ENCODE assay signal across 11 mouse cellular contexts in genomic region chr17:27804803-27805770, GRCm38 (mm10). TPM values are rescaled to one million over a fixed set of nuclear protein-coding genes. Genes with fewer than 3 reads are reported as not detected.
DNase-seq lines count a peak whose midpoint lies in the region.
"Had no signal": no experiment of that assay in that cellular context is flagged by ENCODE, and none has a peak within 500 bp of the region (broad histone marks: within the 10 kb centered on the region; RNA-seq: fewer than 3 reads in every experiment).

No protein-coding gene starts in this region.

- DNase-seq in adrenal gland, adult (ENCODE audit: inconsistent age in 2 of 2, low spot score in 1 of 2) = peak; percentile 70 to 88
- no peak for DNase-seq in adrenal gland, adult 18-20 months (ENCODE audit: low spot score in 2 of 2)
- peak; percentile 37 for DNase-seq in kidney, adult 18-20 months
- DNase-seq in kidney, postnatal 14 days = no peak
- DNase-seq in urinary bladder, postnatal 14 days (ENCODE audit: low spot score) = peak; percentile 38
- DNase-seq in urinary bladder, postnatal 36 days (ENCODE audit: low spot score in 2 of 2) = no peak
- peak; percentile 74 for DNase-seq in testis, postnatal 14 days (ENCODE audit: low spot score)
- no peak for DNase-seq in yolk sac, embryonic 10.5 days (ENCODE audit: low spot score)
- DNase-seq: layer of hippocampus, adult 9-11 months; lung, adult 18-20 months; right cerebral cortex, adult 18-20 months had no signal

RNA-seq across cellular contexts. Expression of gene D17Wsu92e, which starts 15.4 kb away (rescaled TPM):
- total RNA-seq in adrenal gland, adult 18-20 months (2021) = 100 to 1,000 TPM; 158 to 188 TPM

RNA-seq across cellular contexts. Expression of gene Snrpc, which starts 32.9 kb away (rescaled TPM):
- 10 to 100 TPM; 66.1 to 66.6 TPM for total RNA-seq in adrenal gland, adult 18-20 months (2021)

RNA-seq across cellular contexts. Expression of gene Uhrf1bp1, which starts 51.2 kb away (rescaled TPM):
- total RNA-seq in adrenal gland, adult 18-20 months (2021) = 10 to 100 TPM; 19.7 to 33.5 TPM

Comparison
In these comparisons a context has a peak if more than half of its experiments do, and no peak if none do; other contexts are left out.
1. DNase-seq: peak in adrenal gland, adult (2 of 2), kidney, adult 18-20 months (single experiment), urinary bladder, postnatal 14 days (single experiment) and testis, postnatal 14 days (single experiment); none in adrenal gland, adult 18-20 months (0 of 2), kidney, postnatal 14 days (single experiment), urinary bladder, postnatal 36 days (0 of 2) and yolk sac, embryonic 10.5 days (single experiment).